Mouse (Mus musculus) hematopoietic stem cell, adult 5-6 weeks (primary cell): ENCODE results near the gene 2010111I01Rik. TPM values are rescaled to one million over a fixed set of nuclear protein-coding genes. Genes with fewer than 3 reads are reported as not detected.
A peak's percentile ranks its signal among the peaks of the same experiment; 100 is the strongest.
"Not testable (repeated sequence)": the region's sequence is repeated elsewhere in the genome, so short reads cannot be mapped to it uniquely, and the experiment has no call there.

Experiments used
- ATAC-seq, 2 experiments: fragments of 125-278 bp in 1 of 2; replicated peaks in 1 of 2; 2 replicates each; pipeline ENCODE4 v1.8.0; 2016 to 2017; ENCODE audit warnings: inconsistent platforms in 2 of 2, mild to moderate bottlenecking in 2 of 2, moderate number of reproducible peaks in 2 of 2, low read depth in 1 of 2, moderate TSS enrichment in 1 of 2; ENCODE audit not compliant: low FRiP score in 2 of 2, poor library complexity in 2 of 2, severe bottlenecking in 2 of 2, insufficient read depth in 1 of 2, low TSS enrichment in 1 of 2
- total RNA-seq: library from RNA; stranded (forward); fragments of 172-1452, 232-1000 nt; gene quantifications from 2 replicates; pipeline ENCODE4 v1.2.3, GENCODE M21; 2017

Gene 2010111I01Rik
- total RNA-seq, 1 experiment from 2014 or later: 47.1 TPM

- no peak for ATAC-seq
Observed at GRCm38 (mm10) chr13:63306768-63307167, 342.1 kb downstream of the 2010111I01Rik start.

GRCm38 (mm10) chr13:63309563-63309962 is 344.9 kb downstream of the 2010111I01Rik start:
- no peak for ATAC-seq

GRCm38 (mm10) chr13:63311156-63311555 is 346.5 kb downstream of the 2010111I01Rik start:
- ATAC-seq: no peak

- ATAC-seq: no peak
Observed at GRCm38 (mm10) chr13:63313247-63313646, 348.6 kb downstream of the 2010111I01Rik start.

GRCm38 (mm10) chr13:63313748-63314607 is 349.3 kb downstream of the 2010111I01Rik start:
- peak; percentile 33 to 51; a peak in 3 of 4 replicates for ATAC-seq

GRCm38 (mm10) chr13:63314608-63314920 is 349.9 kb downstream of the 2010111I01Rik start:
- peak; percentile 60 to 61 for ATAC-seq

GRCm38 (mm10) chr13:63315111-63315510 is 350.4 kb downstream of the 2010111I01Rik start:
- not testable (repeated sequence) for ATAC-seq

- no peak for ATAC-seq
Observed at GRCm38 (mm10) chr13:63315777-63316176, 351.1 kb downstream of the 2010111I01Rik start.

GRCm38 (mm10) chr13:63316407-63316806 is 351.7 kb downstream of the 2010111I01Rik start:
- no peak for ATAC-seq

GRCm38 (mm10) chr13:63317681-63318104 is 353.0 kb downstream of the 2010111I01Rik start:
- no peak for ATAC-seq

- ATAC-seq: no peak
Observed at GRCm38 (mm10) chr13:63319814-63320213, 355.1 kb downstream of the 2010111I01Rik start.

- 0 out of 4 replicates have a peak, but pooled peaks of 1 of the 2 experiments have one; percentile 12 for ATAC-seq
Observed at GRCm38 (mm10) chr13:63321689-63322088, 357.0 kb downstream of the 2010111I01Rik start.

- ATAC-seq: no peak
Observed at GRCm38 (mm10) chr13:63322756-63323155, 358.1 kb downstream of the 2010111I01Rik start.

- no peak for ATAC-seq
Observed at GRCm38 (mm10) chr13:63323286-63324075, 358.8 kb downstream of the 2010111I01Rik start.

GRCm38 (mm10) chr13:63324311-63324710 is 359.6 kb downstream of the 2010111I01Rik start:
- ATAC-seq: no peak

GRCm38 (mm10) chr13:63324978-63325848 is 360.5 kb downstream of the 2010111I01Rik start:
- ATAC-seq: peak; percentile 47 to 49; a peak in 3 of 4 replicates

GRCm38 (mm10) chr13:63326015-63326414 is 361.3 kb downstream of the 2010111I01Rik start:
- no peak for ATAC-seq
